Mouse (Mus musculus): ENCODE measurements around the gene Cpxm2. TPM values are rescaled to one million over a fixed set of nuclear protein-coding genes. Genes with fewer than 3 reads are reported as not detected.

Cpxm2 gene
- polyA plus RNA-seq, 1 experiment from 2014 or later, result 1.2 TPM

DNA sequence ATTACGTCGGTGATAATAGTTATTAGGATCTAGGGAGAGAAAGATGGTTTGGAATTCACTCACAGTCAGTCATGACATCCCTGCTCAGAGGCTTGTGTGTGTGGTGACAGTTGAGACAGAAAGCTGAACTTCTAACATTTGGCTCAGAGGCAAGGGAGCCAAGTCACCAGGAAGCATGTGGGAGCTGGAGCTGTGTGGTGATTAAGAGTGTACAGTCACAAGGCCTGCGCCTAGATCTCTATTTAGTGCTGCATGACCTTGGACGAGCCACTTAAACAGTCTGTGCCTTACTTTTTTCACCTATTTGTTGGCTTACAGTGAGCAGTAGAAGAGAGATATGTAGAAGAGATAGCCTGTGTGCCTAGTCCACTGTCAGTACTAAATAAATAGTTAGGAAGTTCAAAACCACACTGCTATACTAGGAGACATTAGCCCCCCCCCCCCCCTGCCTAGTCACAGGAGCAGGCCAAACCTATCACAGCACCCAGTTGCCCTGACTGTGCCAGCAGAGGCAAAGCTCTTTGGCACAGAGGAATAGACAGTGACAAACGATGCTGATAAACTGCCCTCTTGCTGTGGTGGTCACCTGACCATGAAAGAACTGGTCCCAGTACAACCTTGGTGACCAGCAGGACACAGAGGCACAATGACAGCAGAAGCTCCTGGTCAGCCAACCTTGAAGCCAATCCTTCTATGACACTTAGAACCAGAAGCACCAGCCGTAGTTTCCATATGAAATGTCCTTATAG is 83.5 kb downstream of the Cpxm2 start:
- H3K27me3 ChIP-seq (replicated peaks), result no peaks in the 10 kb centered on the region
- no peaks in the 10 kb centered on the region for H3K4me1 ChIP-seq
- H3K4me3 ChIP-seq, result no peak overlapping the region
- no peak overlapping the region for H3K4me2 ChIP-seq (replicated peaks)
- ATAC-seq (ENCODE audit: low FRiP score, low read depth), result no peak
- H3K9ac ChIP-seq, result no peak overlapping the region
- no peak overlapping the region for H3K27ac ChIP-seq
- no peaks in the 10 kb centered on the region for H3K36me3 ChIP-seq
- no peaks in the 10 kb centered on the region for H3K9me3 ChIP-seq
- 88% methylated on average over 6 of the region's 6 CpGs for WGBS

DNA sequence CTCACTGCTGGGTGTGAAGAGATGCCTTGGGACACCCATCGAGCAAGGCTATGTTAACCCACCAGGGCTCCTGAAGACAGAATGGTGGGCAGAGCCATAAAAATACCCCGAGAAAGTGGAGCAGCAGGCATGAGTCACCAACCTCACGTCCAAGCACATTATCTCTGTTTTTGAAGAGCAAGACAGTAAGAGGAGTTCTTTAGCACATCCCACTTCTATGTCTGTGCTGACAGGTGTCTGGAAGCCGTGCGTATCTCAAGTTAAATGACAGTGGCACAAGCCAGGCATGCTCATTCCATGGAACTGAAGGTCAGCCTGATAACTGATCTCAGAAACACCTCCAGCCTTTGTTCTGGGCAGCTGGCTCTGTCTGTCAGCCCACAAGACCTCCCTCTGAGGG is 86.6 kb downstream of the Cpxm2 start:
- no peak overlapping the region for H3K4me2 ChIP-seq (replicated peaks)
- no peaks in the 10 kb centered on the region for H3K9me3 ChIP-seq
- WGBS, result 81% methylated on average over 5 of the region's 5 CpGs
- no peak overlapping the region for H3K9ac ChIP-seq
- no peaks in the 10 kb centered on the region for H3K36me3 ChIP-seq
- H3K4me3 ChIP-seq, result no peak overlapping the region
- H3K27ac ChIP-seq, result no peak overlapping the region
- no peaks in the 10 kb centered on the region for H3K27me3 ChIP-seq (replicated peaks)
- no peaks in the 10 kb centered on the region for H3K4me1 ChIP-seq
- ATAC-seq (ENCODE audit: low FRiP score, low read depth), result no peak

DNA sequence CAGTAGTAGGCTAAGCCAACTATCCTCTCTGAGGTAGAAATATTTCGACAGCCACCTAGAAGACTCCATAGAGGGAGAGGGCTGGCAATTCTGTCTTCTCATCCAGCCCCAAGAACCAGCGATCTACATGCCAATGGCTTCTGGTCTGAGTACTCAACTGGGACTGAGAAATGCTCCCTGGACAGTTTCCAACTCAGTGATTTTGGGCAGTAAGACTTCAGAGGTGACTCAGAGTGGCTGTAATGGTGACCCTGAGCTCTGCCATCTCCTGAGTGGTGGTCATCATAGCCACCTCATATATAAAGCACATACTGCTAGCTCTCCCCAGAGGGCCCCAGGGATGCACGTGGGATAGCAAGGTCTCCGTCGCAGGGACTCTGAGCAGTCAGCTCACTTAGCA is 87.0 kb downstream of the Cpxm2 start:
- no peak overlapping the region for H3K9ac ChIP-seq
- no peak overlapping the region for H3K4me2 ChIP-seq (replicated peaks)
- H3K9me3 ChIP-seq, result no peaks in the 10 kb centered on the region
- no peak for ATAC-seq (ENCODE audit: low FRiP score, low read depth)
- no peak overlapping the region for H3K4me3 ChIP-seq
- no peaks in the 10 kb centered on the region for H3K36me3 ChIP-seq
- H3K27ac ChIP-seq, result no peak overlapping the region
- WGBS, result 81% methylated on average over 5 of the region's 5 CpGs
- no peaks in the 10 kb centered on the region for H3K4me1 ChIP-seq
- H3K27me3 ChIP-seq (replicated peaks), result no peaks in the 10 kb centered on the region

DNA sequence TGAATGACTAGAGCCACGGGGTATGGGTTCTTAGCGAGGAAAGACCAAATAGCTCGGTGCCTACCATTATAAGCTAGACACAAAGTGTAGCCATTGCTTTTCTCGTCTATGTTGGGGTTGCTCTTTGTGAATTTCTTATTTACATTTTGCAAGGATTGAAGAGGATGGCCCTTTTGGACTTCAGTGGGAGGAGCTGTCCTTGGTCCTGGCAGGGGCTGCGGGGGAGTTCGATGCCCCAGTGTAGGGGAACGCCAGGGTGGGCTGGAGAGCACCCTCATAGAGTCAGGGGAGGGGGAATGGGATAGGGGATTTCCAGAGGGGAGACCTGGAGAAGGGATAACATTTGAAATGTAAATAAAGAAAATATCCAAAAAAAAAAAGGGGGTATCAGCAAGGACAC is 94.4 kb downstream of the Cpxm2 start:
- no peaks in the 10 kb centered on the region for H3K9me3 ChIP-seq
- no peak for ATAC-seq (ENCODE audit: low FRiP score, low read depth)
- WGBS, result 85% methylated on average over 7 of the region's 7 CpGs

DNA sequence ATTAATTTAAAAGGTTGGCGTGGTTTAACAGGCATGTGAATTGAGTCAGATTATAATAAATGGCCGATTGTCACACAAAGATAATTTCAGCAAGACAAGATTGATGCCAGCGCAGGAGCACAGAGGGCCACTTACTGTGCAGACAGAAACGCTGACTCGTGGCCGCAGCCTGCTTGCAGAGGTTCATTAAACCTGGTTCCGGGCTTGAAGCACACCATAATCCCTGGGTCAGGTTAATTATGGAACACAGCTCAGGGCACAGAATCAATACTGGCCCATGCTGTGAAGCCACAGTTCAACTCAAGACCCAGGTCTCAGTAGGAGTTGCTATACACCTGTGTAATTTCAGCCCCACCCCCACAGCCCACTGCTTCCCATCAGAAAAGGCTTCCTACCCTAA is 98.0 kb downstream of the Cpxm2 start:
- Histone ChIP-seq H3K4me2 (replicated peaks) (no peak overlapping the region), H3K27me3 (replicated peaks) (no peaks in the 10 kb centered on the region), H3K36me3 (no peaks in the 10 kb centered on the region), H3K4me3 (no peak overlapping the region), H3K4me1 (peaks cover 3% of the 10 kb centered on the region; the same call in 1 of the 2 replicates), H3K9ac (no peak overlapping the region), H3K27ac (no peak overlapping the region), H3K9me3 (no peaks in the 10 kb centered on the region)
- whole genome bisulfite sequencing, result 53% methylated on average over 7 of the region's 7 CpGs
- ATAC-seq (ENCODE audit: low FRiP score, low read depth), result no peak

More for the DNA sequence above, 94.4 kb downstream of the Cpxm2 start:
- no peak overlapping the region for H3K4me2 ChIP-seq (replicated peaks)
- no peaks in the 10 kb centered on the region for H3K27me3 ChIP-seq (replicated peaks)
- H3K4me3 ChIP-seq, result no peak overlapping the region
- no peak overlapping the region for H3K9ac ChIP-seq
- H3K27ac ChIP-seq, result no peak overlapping the region
- no peaks in the 10 kb centered on the region for H3K36me3 ChIP-seq
- H3K4me1 ChIP-seq, result peaks cover 3% of the 10 kb centered on the region; the same call in 1 of the 2 replicates

DNA sequence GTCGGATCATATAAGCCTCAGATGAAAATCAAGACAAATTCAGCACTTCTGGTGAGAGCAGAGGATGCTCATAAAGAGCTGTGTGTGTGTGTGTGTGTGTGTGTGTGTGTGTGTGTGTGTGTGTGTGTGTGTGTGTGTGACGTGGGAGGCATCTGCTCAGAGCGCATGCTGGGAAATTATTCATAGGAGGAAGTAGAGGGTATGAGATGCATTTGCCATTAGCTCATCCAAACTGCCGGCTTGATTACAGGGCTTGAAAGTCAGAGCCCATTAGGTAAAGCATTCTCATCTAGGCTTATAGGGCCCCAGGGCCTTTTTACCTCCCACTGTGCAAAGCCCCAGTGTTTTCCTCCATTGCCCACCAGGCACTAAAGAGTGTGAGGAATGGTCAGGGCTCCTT is 107.9 kb downstream of the Cpxm2 start:
- H3K27ac ChIP-seq, result no peak overlapping the region
- 57% methylated on average over 4 of the region's 4 CpGs for WGBS
- H3K9ac ChIP-seq, result no peak overlapping the region
- H3K9me3 ChIP-seq, result no peaks in the 10 kb centered on the region
- peaks cover 6% of the 10 kb centered on the region for H3K4me1 ChIP-seq
- no peak overlapping the region for H3K4me3 ChIP-seq
- H3K4me2 ChIP-seq (replicated peaks), result no peak overlapping the region
- no peaks in the 10 kb centered on the region for H3K36me3 ChIP-seq
- no peak for ATAC-seq (ENCODE audit: low FRiP score, low read depth)
- H3K27me3 ChIP-seq (replicated peaks), result no peaks in the 10 kb centered on the region

DNA sequence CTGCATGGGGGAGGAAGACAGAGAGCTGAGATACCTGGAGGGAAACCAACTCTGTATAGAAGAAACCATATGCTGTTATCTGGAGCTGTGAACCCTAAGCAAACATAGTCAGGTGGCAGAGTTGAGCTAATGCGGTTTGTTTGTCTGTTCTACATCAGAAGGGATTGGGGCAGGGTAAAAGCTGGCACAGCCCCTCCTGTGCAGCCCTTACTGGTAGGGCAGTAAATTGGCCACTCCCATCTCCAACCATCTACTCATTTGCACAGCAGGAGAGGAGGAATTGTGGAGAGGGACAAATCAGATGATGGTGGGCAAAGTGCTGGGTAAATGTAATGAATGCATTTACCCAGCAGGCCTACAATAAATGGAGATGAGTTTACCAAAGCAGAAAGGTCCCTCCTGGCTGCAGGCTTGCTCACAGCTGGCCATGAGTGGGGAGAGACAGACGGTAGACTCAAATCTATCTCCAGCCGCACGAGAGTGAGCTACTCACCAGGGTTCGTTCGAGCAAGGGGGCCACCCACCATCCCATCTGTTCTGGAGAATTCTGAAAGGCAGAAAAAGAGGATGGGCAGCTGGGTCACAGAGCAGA is 122.5 kb downstream of the Cpxm2 start:
- no peaks in the 10 kb centered on the region for H3K36me3 ChIP-seq
- peaks cover 6% of the 10 kb centered on the region; the same call in 1 of the 2 replicates for H3K4me1 ChIP-seq
- no peak overlapping the region for H3K9ac ChIP-seq
- H3K4me3 ChIP-seq, result no peak overlapping the region
- no peaks in the 10 kb centered on the region for H3K9me3 ChIP-seq
- ATAC-seq (ENCODE audit: low FRiP score, low read depth), result no peak
- no peak overlapping the region for H3K4me2 ChIP-seq (replicated peaks)
- 12% methylated on average over 6 of the region's 6 CpGs for WGBS
- H3K27ac ChIP-seq, result no peak overlapping the region
- H3K27me3 ChIP-seq (replicated peaks), result no peaks in the 10 kb centered on the region

DNA sequence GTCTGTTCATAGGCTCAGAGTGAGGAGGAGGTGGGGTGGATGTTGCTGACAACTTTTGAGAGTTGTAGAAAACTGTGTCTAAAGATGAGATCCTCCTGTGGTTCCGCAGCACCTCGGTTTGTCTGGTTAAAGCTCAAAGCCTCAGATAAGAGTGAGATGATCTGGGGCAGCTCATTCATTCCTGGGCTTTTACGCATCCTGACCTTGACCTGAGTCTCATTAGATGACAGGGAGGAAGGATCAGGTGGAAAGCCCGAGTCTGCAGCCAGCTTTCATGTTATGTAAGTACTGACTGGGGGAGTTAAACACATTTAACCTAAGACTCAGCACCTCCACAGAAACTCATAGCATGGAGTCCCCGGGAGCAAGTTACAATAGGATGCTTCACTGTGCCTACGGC is 127.9 kb downstream of the Cpxm2 start:
- Histone ChIP-seq H3K27me3 (replicated peaks) (no peaks in the 10 kb centered on the region), H3K4me1 (peaks cover under 1% of the 10 kb centered on the region; the same call in 1 of the 2 replicates), H3K9ac (no peak overlapping the region), H3K36me3 (no peaks in the 10 kb centered on the region), H3K27ac (no peak overlapping the region), H3K4me2 (replicated peaks) (no peak overlapping the region), H3K9me3 (no peaks in the 10 kb centered on the region), H3K4me3 (no peak overlapping the region)
- WGBS, result 77% methylated on average over 6 of the region's 6 CpGs
- no peak for ATAC-seq (ENCODE audit: low FRiP score, low read depth)

DNA sequence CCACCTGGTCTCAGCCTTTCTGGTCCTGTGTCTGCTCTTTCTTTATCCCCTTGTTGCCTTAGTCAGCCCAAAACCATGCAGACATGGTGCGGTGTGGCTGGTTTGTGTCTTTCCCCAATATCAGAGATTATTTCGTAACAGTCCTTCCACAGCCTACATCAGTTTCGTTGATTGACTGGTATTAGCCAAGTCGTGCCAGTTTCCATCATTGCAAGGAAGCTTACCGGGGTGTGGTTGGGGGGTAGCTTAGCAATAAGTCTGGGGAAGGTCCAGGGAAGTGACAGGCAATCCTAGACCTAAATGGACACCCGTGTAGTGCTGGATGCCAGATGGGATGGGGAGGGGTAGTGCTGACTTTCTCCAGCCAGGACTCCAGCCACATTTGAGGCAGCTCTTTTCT is 128.9 kb downstream of the Cpxm2 start:
- H3K9ac ChIP-seq, result no peak overlapping the region
- no peaks in the 10 kb centered on the region for H3K9me3 ChIP-seq
- no peak for ATAC-seq (ENCODE audit: low FRiP score, low read depth)
- H3K36me3 ChIP-seq, result no peaks in the 10 kb centered on the region
- no peak overlapping the region for H3K27ac ChIP-seq
- H3K4me2 ChIP-seq (replicated peaks), result no peak overlapping the region
- H3K4me1 ChIP-seq, result no peaks in the 10 kb centered on the region
- H3K27me3 ChIP-seq (replicated peaks), result no peaks in the 10 kb centered on the region
- no peak overlapping the region for H3K4me3 ChIP-seq
- WGBS, result 72% methylated on average over 6 of the region's 6 CpGs

DNA sequence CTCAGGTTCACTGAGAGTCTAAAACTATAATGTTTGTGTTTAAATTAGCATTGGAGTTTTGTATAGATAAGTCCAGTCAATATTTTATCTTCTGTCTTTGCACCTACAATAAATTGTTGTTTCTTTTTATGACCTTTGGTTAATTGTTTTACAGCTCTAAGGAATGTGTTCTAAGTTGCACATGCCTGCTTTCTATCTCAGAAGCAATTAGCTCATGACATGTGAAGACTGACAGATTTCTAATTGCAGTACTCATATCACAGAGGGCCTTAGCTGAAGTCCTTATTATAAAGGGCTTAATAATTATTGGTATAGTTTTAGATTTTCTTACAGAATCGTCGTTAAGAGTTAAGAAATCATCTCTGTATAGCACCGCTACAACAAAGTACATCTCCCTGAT is 138.6 kb downstream of the Cpxm2 start:
- Histone ChIP-seq H3K4me3 (no peak overlapping the region), H3K36me3 (no peaks in the 10 kb centered on the region), H3K4me1 (peaks cover 15% of the 10 kb centered on the region), H3K9ac (no peak overlapping the region), H3K27ac (no peak overlapping the region), H3K27me3 (replicated peaks) (no peaks in the 10 kb centered on the region), H3K9me3 (no peaks in the 10 kb centered on the region), H3K4me2 (replicated peaks) (no peak overlapping the region)
- ATAC-seq (ENCODE audit: low FRiP score, low read depth), result no peak
- WGBS, result 67% methylated on average over 3 of the region's 3 CpGs

DNA sequence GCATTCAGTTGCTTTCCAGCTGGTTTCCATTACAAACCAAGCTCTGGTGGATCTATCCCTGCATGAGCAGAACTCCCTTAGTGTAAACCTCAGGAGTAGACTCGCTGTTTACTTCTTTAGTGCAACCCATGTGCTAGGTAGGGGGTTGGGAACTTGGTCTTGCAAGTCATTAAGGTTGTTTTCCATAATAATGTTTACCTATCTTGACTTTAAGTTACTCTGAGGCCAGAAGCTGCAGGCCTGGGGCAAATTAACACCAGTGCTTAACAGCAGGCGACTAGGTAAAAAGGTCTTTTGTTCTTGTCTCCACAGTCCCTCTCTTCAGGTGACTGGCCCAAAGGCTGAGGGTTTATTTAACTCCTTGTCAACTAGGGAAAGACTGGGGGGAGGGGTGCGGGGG is 139.3 kb downstream of the Cpxm2 start:
- peaks cover 15% of the 10 kb centered on the region for H3K4me1 ChIP-seq
- no peak overlapping the region for H3K4me2 ChIP-seq (replicated peaks)
- ATAC-seq (ENCODE audit: low FRiP score, low read depth), result no peak
- H3K4me3 ChIP-seq, result no peak overlapping the region
- H3K9ac ChIP-seq, result no peak overlapping the region
- H3K36me3 ChIP-seq, result no peaks in the 10 kb centered on the region
- no peaks in the 10 kb centered on the region for H3K9me3 ChIP-seq
- H3K27me3 ChIP-seq (replicated peaks), result no peaks in the 10 kb centered on the region
- H3K27ac ChIP-seq, result no peak overlapping the region
- WGBS, result 8% methylated on average over 3 of the region's 3 CpGs

DNA sequence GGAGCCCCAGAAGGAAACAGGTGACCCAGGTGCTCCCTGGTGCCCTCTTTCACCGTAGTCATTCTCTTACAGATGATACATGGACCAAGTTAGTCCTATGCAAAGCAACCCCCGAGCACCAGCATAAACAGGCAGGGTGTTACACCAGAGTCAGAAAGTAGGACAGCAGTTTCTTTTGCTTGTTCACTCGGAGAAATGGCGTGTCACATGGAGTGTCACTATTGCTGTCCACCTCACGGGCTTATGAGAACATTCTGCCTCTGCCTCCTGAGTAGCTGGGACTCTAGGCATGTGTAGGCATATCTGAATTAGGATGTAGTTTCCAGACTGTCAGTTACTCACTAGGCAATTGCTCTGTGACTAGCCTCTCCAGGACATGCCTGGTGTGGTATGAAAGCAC is 140.6 kb downstream of the Cpxm2 start:
- no peak for ATAC-seq (ENCODE audit: low FRiP score, low read depth)
- no peaks in the 10 kb centered on the region for H3K9me3 ChIP-seq
- H3K36me3 ChIP-seq, result no peaks in the 10 kb centered on the region
- H3K4me2 ChIP-seq (replicated peaks), result no peak overlapping the region
- H3K4me3 ChIP-seq, result no peak overlapping the region
- no peak overlapping the region for H3K9ac ChIP-seq
- no peaks in the 10 kb centered on the region for H3K27me3 ChIP-seq (replicated peaks)
- H3K4me1 ChIP-seq, result peaks cover 15% of the 10 kb centered on the region
- 81% methylated on average over 5 of the region's 5 CpGs for WGBS
- H3K27ac ChIP-seq, result no peak overlapping the region

Data from neural tube, embryonic 12.5 days (tissue).